Mouse (Mus musculus): ENCODE results near the gene Slc52a3.

The Slc52a3 gene

DNA sequence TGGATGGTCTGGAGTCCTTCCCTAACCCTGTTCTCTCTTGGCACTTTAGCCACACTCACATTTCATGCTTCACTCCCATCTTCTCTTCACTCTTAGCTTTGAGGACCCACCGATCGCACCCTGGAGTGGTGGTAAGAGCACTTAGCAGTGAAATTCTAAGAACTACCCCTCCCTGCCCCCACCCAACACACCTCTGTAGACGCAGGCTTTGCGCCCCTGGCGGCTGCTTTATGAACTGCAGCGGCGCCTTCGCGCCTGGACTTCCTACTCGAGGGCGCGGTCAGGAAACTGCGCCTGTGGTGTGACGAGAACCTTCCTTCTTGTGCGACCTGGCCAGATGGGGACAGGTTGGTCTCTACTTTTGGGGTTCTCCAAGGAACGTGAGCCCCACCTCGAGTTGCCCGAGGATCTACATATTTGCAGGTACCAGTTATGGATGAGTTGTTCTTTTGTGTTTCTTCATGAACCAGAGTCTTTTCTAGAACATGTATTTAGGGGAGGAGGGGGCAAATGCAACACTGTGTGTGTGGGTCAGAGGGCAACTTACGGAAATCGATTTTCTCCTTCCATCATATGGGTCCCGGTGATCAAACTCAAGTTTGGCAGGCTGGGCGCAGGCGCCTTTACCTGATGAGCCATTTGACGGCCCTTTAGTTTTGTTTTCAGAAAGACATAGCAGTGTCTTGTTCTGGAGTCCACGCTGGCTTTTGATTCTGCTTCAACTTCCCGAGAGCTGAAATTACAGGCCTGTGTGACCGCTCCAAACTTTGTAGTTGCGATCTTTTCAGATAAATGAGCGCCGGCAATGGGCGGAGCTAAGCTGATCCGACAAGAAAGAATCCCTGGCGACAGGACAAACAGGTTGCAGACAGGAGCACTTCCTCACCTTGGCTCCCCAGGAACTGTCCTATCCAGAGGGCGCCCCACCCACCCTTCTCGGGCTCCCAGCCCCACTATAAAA is at the start of gene Slc52a3:
Slc52a3 (plus strand) TSS at position 283 of the 961 bp plus-strand sequence.
- peak; percentile 81 for DNase-seq (ENCODE audit: low read depth)

DNA sequence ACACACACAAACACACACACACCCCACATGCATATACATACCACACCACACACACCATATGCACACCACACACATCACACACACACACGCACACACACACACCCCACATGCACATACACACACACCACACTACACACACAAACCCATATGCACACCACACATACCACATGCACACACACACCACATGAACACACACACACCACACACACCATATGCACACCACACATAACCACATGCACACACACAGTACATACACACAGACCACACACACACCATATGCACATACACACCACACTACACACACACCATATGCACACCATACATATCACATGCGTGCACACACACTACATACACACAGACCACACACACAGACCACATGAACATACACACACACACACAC is 48.7 kb upstream of the Slc52a3 start:
- DNase-seq (ENCODE audit: low read depth) = no peak

GRCm38 (mm10) chr2:151948311-151948710 is 48.0 kb upstream of the Slc52a3 start:
- no peak for DNase-seq (ENCODE audit: low read depth)

DNA sequence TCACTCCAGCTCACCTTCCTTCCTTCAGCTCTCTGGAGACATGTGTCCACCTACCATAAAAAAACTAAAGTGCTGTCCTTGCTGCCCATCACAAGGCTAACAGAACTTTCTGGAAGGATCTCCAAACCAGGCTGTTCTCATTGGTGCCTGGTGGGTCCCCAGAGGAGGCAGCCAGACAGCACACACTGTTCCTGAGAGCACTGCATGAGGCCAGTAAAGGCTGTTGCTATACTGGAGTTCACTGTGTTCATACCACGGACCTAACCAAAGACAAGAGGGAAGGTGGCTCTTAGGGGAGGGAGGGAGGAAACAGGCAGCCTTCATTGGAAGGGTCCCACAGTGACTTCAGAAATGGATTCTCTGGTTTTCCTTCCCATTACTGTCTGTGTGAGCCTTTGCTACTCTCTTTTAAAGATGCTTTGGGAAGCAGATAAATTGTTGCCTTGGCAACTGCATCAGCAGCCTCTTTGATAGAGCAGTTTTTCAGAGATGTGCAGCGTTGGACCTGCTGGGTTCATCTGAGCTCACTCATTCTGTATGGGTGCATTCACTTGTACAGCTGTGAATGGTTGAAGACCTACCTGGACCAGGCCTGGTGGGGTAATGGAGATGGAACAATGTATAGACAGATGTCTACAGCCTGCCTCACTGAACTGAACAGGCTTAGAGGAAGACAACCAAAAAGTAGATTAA is 47.1 kb upstream of the Slc52a3 start:
- no peak for DNase-seq (ENCODE audit: low read depth)

DNA sequence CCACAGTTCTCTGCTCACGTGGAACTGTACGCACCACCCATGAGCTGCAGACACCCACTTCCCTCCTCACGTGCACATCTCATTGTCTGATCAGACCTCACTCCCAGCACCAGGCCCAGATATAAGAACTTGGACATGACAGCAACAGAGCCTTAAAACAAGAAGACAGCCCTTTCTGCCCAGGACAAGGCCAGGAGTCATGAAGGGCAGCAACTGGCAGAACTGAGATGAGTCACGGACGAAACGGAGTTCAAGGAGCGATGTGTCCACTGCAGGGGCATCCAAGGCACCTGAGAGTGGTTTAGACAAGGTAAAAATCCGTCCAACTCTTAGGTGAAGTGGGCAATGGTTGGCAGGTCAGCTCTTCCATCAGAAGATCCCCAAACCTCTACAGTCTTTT is 42.6 kb upstream of the Slc52a3 start:
- DNase-seq (ENCODE audit: low read depth) = no peak

- no peak for DNase-seq (ENCODE audit: low read depth)
Measured at GRCm38 (mm10) chr2:151956500-151957137, 39.7 kb upstream of the Slc52a3 start.

GRCm38 (mm10) chr2:151959274-151959673 is 37.0 kb upstream of the Slc52a3 start:
- DNase-seq (ENCODE audit: low read depth) = no peak

GRCm38 (mm10) chr2:151961284-151962196 is 34.8 kb upstream of the Slc52a3 start:
- no peak for DNase-seq (ENCODE audit: low read depth)

DNA sequence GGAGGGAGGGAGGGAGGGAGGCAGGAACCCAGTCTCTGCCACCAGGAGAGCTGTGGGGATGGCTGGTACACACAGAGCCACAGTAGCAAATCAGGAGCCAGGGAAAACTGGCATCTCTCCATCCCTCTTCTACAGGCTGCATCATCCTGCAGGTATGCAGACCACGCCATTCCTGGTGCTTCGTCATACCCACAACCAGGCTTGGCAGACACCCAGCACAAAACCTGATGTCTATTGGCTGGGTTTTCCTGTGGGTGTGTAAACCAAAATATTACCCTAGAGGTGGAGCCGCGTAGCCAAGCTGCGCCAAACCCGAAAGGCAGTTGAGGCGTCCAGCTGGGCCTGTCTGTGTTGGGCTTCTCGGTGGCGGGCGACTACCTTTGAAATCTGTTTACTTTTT is 33.8 kb upstream of the Slc52a3 start:
- DNase-seq (ENCODE audit: low read depth) = no peak

DNA sequence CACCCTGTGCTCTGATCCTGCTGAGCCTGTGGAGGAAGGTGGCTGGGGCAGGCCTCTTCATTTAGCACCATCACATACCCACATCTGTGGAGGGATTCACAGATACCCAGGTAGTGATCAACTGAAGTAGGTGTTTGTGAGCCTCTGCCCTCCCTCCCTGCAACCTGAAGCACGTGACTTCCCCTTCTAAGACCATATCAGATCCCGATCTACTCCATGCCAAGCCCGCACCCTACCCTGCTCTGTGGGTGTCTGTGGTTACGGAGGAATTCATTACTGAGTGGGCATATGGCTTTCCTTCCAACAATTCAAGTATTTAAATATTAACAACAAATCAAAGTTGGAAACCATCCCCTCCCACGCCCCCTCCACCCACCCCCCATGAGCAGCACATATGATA is 33.0 kb upstream of the Slc52a3 start:
- DNase-seq (ENCODE audit: low read depth) = no peak

- DNase-seq (ENCODE audit: low read depth) = no peak
Measured at GRCm38 (mm10) chr2:151964052-151964451, 32.3 kb upstream of the Slc52a3 start.

DNA sequence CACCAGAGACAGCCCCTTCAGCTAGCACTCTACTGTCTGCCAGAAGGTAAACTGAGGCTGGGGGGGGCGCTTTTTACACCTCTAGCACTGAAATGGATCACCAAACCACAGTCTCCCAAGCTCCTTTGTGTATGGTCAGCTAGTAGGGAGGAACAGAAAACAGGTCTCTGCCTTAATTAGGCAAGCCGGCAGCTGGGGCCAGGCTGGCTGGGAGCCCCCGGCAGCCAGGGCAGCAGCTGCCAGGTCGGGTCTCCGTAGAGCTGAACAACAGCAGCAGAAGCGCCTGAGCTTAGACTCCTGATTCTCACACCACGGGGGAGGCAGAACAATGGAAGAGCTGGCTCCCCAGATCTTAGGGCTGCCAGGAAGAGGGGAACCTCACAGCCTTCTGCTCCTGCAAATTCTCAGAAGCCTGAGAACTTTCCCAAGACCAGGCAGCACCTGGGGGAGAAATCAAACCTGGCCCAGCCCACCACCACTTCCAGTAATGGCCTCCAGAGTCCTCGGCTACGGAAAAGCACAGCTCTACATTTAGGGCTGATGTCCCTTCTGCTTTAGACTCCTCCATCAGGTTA is 29.0 kb upstream of the Slc52a3 start:
- no peak for DNase-seq (ENCODE audit: low read depth)

GRCm38 (mm10) chr2:151967792-151968191 is 28.5 kb upstream of the Slc52a3 start:
- DNase-seq (ENCODE audit: low read depth) = no peak

- no peak for DNase-seq (ENCODE audit: low read depth)
Measured at GRCm38 (mm10) chr2:151968451-151968850, 27.9 kb upstream of the Slc52a3 start.

DNA sequence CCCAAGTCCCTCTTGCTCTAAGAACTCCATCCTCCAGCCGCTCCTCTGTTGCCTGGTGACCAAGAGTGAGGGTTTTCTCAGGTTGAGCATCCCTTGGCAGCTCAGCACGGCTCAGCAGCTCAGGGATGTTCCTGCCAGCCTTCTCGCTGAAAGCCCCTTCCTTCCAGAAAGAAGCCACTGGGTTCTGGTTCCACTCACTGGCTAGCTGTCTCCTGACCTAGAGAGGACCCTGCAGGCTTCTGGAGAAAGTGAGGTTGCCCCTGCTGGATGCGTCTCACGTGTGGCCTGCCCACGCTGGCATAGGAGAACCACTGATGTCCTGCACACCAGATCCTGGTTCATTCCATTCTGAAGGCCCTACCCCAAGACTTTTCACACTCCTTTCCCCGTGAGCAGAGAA is 27.3 kb upstream of the Slc52a3 start:
- DNase-seq (ENCODE audit: low read depth) = no peak

- no peak for DNase-seq (ENCODE audit: low read depth)
Measured at GRCm38 (mm10) chr2:151969396-151969795, 26.9 kb upstream of the Slc52a3 start.

DNA sequence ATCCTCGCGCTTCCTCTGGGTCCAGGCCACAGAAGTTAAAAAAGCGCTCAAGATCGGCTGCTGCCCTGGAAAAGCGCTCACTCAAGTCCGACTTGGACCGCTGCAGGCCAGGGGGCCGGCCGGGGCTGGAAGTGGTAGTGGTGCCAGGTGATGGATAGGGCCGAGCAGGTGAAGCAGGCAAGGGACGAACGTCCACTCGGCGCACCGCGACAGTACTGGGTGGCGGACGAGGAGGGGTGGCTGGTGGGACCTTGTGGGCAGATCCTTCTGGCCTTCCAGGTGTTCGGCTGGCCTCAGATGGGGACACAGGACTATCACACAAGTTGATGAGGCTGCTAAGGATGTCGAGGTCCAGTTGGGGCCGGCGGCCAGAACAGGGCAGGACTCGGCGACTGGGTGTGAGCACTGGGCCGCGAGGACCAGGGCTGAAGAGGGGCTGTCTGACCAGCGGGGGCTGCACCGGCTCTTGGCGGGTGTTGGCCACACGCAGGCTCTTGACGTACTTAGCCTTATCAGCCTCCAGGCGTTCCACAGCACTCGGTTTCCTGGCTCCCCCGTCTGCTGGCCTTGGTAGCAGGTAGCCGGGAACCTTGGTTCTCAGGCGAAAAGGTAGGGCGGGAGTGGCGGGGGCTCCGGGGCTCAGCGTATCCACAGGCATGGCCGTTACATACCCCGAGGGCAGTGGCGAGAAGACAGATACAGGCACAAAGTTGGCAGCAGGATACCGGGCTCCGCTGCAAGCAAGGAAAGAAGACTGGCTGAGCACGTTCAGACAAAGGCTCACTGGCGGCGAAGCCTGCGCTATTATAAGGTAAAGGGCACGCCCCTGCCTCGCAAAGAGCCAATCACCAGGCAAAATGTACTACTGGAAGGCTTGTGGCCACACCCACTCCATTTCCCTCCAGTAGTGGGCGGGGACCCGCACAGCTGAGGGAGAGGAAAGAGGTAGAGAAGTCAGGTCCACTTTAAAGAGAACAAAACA is 25.8 kb upstream of the Slc52a3 start:
- DNase-seq (ENCODE audit: low read depth) = peak; percentile 81

- DNase-seq (ENCODE audit: low read depth) = no peak
Measured at GRCm38 (mm10) chr2:151971748-151972147, 24.6 kb upstream of the Slc52a3 start.

DNA sequence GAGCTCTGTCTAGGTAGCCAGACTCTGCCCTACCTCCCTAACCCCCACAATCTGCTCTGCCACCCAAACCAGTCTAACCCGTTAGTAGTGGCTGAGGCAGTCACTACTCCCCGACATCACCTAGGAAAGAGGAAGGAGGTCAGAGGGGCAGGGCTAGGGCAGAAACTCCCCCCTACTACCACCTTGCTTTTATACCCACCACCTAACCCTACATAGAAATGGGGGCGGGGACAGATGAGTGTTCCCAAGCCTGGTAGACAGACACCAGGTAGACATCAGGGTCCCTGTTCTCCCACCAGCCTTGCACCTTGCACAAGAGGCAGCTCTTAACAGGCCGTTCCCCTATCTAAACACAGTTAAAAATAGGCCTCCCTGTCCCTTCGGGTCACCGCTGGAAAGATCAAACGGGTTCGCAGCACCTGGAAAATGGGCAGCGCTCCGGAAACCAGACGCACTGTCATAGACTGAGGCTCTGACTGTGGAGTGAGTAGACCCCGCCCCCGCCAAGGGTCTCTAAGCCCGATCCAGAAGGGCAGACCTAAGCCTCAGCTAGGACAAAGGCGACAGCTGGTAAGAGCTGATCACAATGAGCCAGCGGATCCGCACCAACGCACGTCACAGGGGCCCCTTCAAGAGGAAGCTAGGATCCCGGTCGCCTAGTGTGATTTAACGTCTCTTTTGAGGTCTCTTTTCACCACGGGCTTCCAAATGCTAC is 23.3 kb upstream of the Slc52a3 start:
- DNase-seq (ENCODE audit: low read depth) = no peak

Measured in c-Kit-positive CD71-positive TER-119-negative erythroid progenitor cells, embryonic 14.5 days (primary cell).